ENCODE assay signal across 10 mouse cellular contexts in genomic region chr3:122986386-122986785, GRCm38 (mm10). TPM values are rescaled to one million over a fixed set of nuclear protein-coding genes. Genes with fewer than 3 reads are reported as not detected.
DNase-seq lines count a peak whose midpoint lies in the region; ATAC-seq and TF ChIP-seq lines count a peak whose summit lies in the region.
"Had no signal": no experiment of that assay in that cellular context is flagged by ENCODE, and none has a peak within 500 bp of the region (broad histone marks: within the 10 kb centered on the region; RNA-seq: fewer than 3 reads in every experiment).

No protein-coding gene starts in this region.

- 0 out of 2 replicates have a peak, but pooled peaks have one; percentile 13 for TF ChIP-seq CTCF in intestine, postnatal 0 days (IDR thresholded peaks at IDR 0.05; ENCODE audit: low read depth)
- peak; percentile 27 for TF ChIP-seq CTCF in kidney, postnatal 0 days (IDR thresholded peaks at IDR 0.05; ENCODE audit: low read depth)
- peak; percentile 40 for TF ChIP-seq CTCF in stomach, postnatal 0 days (IDR thresholded peaks at IDR 0.05; ENCODE audit: low read depth)

- ATAC-seq in intestine, postnatal 0 days = no peak
- ATAC-seq in intestine, embryonic 16.5 days = no peak
- ATAC-seq in kidney, postnatal 0 days (replicated peaks; ENCODE audit: low FRiP score, low read depth) = no peak
- ATAC-seq in stomach, postnatal 0 days (ENCODE audit: low FRiP score, low TSS enrichment) = no peak

- H3K27ac ChIP-seq in intestine, postnatal 0 days (ENCODE audit: low read depth, low read length) = no peak overlapping the region
- no peak overlapping the region for H3K27ac ChIP-seq in intestine, embryonic 16.5 days (ENCODE audit: low read length)
- peak overlapping the region; percentile 91 for H3K27ac ChIP-seq in kidney, postnatal 0 days
- peak overlapping the region; percentile 99 for H3K27ac ChIP-seq in stomach, postnatal 0 days (replicated peaks)

- 22% methylated on average over 1 of the region's 1 CpGs for WGBS in intestine, postnatal 0 days
- WGBS in intestine, embryonic 16.5 days = 38% methylated on average over 1 of the region's 1 CpGs
- WGBS in kidney, postnatal 0 days = 12% methylated on average over 1 of the region's 1 CpGs
- 33% methylated on average over 1 of the region's 1 CpGs for WGBS in stomach, postnatal 0 days

- TF ChIP-seq EP300 in stomach, postnatal 0 days (optimal IDR thresholded peaks at IDR 0.05) = no peak

- no peak overlapping the region for H3K4me3 ChIP-seq in intestine, postnatal 0 days (ENCODE audit: low read depth, low read length)
- no peak overlapping the region for H3K4me3 ChIP-seq in intestine, embryonic 16.5 days (ENCODE audit: low read length)
- H3K4me3 ChIP-seq in kidney, postnatal 0 days (replicated peaks; ENCODE audit: low read depth, low read length) = no peak overlapping the region
- no peak overlapping the region for H3K4me3 ChIP-seq in stomach, postnatal 0 days (ENCODE audit: low read depth, low read length)

- no peaks in the 10 kb centered on the region for H3K9me3 ChIP-seq in intestine, postnatal 0 days (ENCODE audit: control insufficient read depth)
- no peaks in the 10 kb centered on the region for H3K9me3 ChIP-seq in intestine, embryonic 16.5 days (ENCODE audit: control insufficient read depth, low read length)
- H3K9me3 ChIP-seq in kidney, postnatal 0 days (replicated peaks; ENCODE audit: low read length) = no peaks in the 10 kb centered on the region
- no peaks in the 10 kb centered on the region for H3K9me3 ChIP-seq in stomach, postnatal 0 days (ENCODE audit: control insufficient read depth, low read length)

- H3K36me3 ChIP-seq in intestine, postnatal 0 days (ENCODE audit: control insufficient read depth, insufficient read depth) = no peaks in the 10 kb centered on the region
- no peaks in the 10 kb centered on the region for H3K36me3 ChIP-seq in intestine, embryonic 16.5 days (ENCODE audit: control insufficient read depth, insufficient read depth, low read length)
- H3K36me3 ChIP-seq in kidney, postnatal 0 days (ENCODE audit: insufficient read depth, low read length) = no peaks in the 10 kb centered on the region
- no peaks in the 10 kb centered on the region for H3K36me3 ChIP-seq in stomach, postnatal 0 days (ENCODE audit: control insufficient read depth, insufficient read depth, low read length)

- no peak overlapping the region; the same call in 1 of the 2 replicates for H3K4me2 ChIP-seq in intestine, postnatal 0 days (replicated peaks; ENCODE audit: low read depth)
- H3K4me2 ChIP-seq in intestine, embryonic 16.5 days (ENCODE audit: low read depth, low read length) = no peak overlapping the region
- H3K4me2 ChIP-seq in kidney, postnatal 0 days (ENCODE audit: low read length) = no peak overlapping the region
- H3K4me2 ChIP-seq in stomach, postnatal 0 days (replicated peaks; ENCODE audit: low read depth) = no peak overlapping the region

- H3K27me3 ChIP-seq in intestine, postnatal 0 days (replicated peaks; ENCODE audit: control insufficient read depth, insufficient read depth, low read length) = no peaks in the 10 kb centered on the region
- no peaks in the 10 kb centered on the region for H3K27me3 ChIP-seq in intestine, embryonic 16.5 days (replicated peaks; ENCODE audit: control insufficient read depth, insufficient read depth, low read length)
- H3K27me3 ChIP-seq in kidney, postnatal 0 days (ENCODE audit: insufficient read depth, low read length) = no peaks in the 10 kb centered on the region
- no peaks in the 10 kb centered on the region for H3K27me3 ChIP-seq in stomach, postnatal 0 days (ENCODE audit: control insufficient read depth, insufficient read depth, low read length)

- H3K9ac ChIP-seq in intestine, postnatal 0 days (ENCODE audit: low read depth, low read length) = no peak overlapping the region
- no peak overlapping the region for H3K9ac ChIP-seq in intestine, embryonic 16.5 days (ENCODE audit: low read depth, low read length)
- no peak overlapping the region for H3K9ac ChIP-seq in kidney, postnatal 0 days (ENCODE audit: low read depth, low read length)
- peak overlapping the region; percentile 41; the same call in 1 of the 2 replicates for H3K9ac ChIP-seq in stomach, postnatal 0 days (ENCODE audit: low read length)

- DNase-seq in adrenal gland, postnatal 10 days = peak; percentile 76
- peak; percentile 39 for DNase-seq in kidney, postnatal 0 days (ENCODE audit: low spot score)
- no peak for DNase-seq in stomach, postnatal 0 days (ENCODE audit: low spot score)
- no peak for DNase-seq in right cerebral cortex, postnatal 25 days
- no peak for DNase-seq in layer of hippocampus, adult 8-10 months (ENCODE audit: low spot score in 2 of 2)
- DNase-seq: cerebellum, postnatal 36 days; gastrocnemius, postnatal 25 days had no signal

- H3K4me1 ChIP-seq in intestine, postnatal 0 days (replicated peaks; ENCODE audit: control insufficient read depth, insufficient read depth, low read length) = peaks cover 11% of the 10 kb centered on the region; the same call in 1 of the 2 replicates
- peaks cover 8% of the 10 kb centered on the region; the same call in 1 of the 2 replicates for H3K4me1 ChIP-seq in intestine, embryonic 16.5 days (ENCODE audit: control insufficient read depth, insufficient read depth, low read length)
- 0 out of 2 replicates have a peak, but pooled peaks cover 6% of the 10 kb centered on the region for H3K4me1 ChIP-seq in kidney, postnatal 0 days (replicated peaks; ENCODE audit: insufficient read depth, low read length)
- no peaks in the 10 kb centered on the region; the same call in 1 of the 2 replicates for H3K4me1 ChIP-seq in stomach, postnatal 0 days (replicated peaks; ENCODE audit: control insufficient read depth, insufficient read depth)

RNA-seq across cellular contexts. Expression of gene Usp53, which starts 2.1 kb away (rescaled TPM):
- polyA plus RNA-seq in intestine, postnatal 0 days (2015; fragmentation: Nextera tagmentation; extraction: Ambion mirVana) = 6.1 and 7.1 TPM in 2 replicates
- polyA plus RNA-seq in intestine, embryonic 16.5 days (2015; fragmentation: Nextera tagmentation; extraction: Ambion mirVana) = 6.6 and 9.2 TPM in 2 replicates
- 10 to 100 TPM; 19.7 to 24.0 TPM for total RNA-seq in adrenal gland, postnatal 10 days (2021)
- 12.5 and 13.2 TPM in 2 replicates for polyA plus RNA-seq in kidney, postnatal 0 days (2015; fragmentation: Nextera tagmentation; extraction: Ambion mirVana)
- 24.2 and 27.8 TPM in 2 replicates for polyA plus RNA-seq in stomach, postnatal 0 days (2015; fragmentation: Nextera tagmentation; extraction: Ambion mirVana)
- 10 to 100 TPM; 25.9 to 36.7 (median 29.5) TPM for total RNA-seq in layer of hippocampus, adult 8-10 months (2022)

RNA-seq across cellular contexts. Expression of gene Myoz2, which starts 48.4 kb away (rescaled TPM):
- polyA plus RNA-seq in intestine, postnatal 0 days (2015; fragmentation: Nextera tagmentation; extraction: Ambion mirVana) = 0.09 TPM in 1 of 2 replicates, not detected in the other
- polyA plus RNA-seq in intestine, embryonic 16.5 days (2015; fragmentation: Nextera tagmentation; extraction: Ambion mirVana) = 0.45 and 0.59 TPM in 2 replicates
- total RNA-seq in adrenal gland, postnatal 10 days (2021) = 10 to 100 TPM in 1 of 2 experiments, 1 to 10 TPM in 1; 9.8 to 66.2 TPM
- polyA plus RNA-seq in kidney, postnatal 0 days (2015; fragmentation: Nextera tagmentation; extraction: Ambion mirVana) = not detected in 2 replicates
- 1.1 and 1.2 TPM in 2 replicates for polyA plus RNA-seq in stomach, postnatal 0 days (2015; fragmentation: Nextera tagmentation; extraction: Ambion mirVana)
- total RNA-seq in layer of hippocampus, adult 8-10 months (2022) = 1 to 10 TPM in 2 of 4 experiments, under 1 TPM in 1, not detected in 1; 0.96 to 1.7 (median 1.3) TPM
- polyA plus RNA-seq: thymus, postnatal 0 days had no signal

Comparison
In these comparisons a context has a peak if more than half of its experiments do, and no peak if none do; other contexts are left out.
1. H3K27ac ChIP-seq: peak in kidney, postnatal 0 days (single experiment) and stomach, postnatal 0 days (single experiment); none in intestine, postnatal 0 days (single experiment) and intestine, embryonic 16.5 days (single experiment).
2. DNase-seq: peak in adrenal gland, postnatal 10 days (single experiment) and kidney, postnatal 0 days (single experiment); none in stomach, postnatal 0 days (single experiment), right cerebral cortex, postnatal 25 days (single experiment) and layer of hippocampus, adult 8-10 months (0 of 2).
3. Peak in every context shown above with its lines, with median percentiles within 50 percentile points of each other: CTCF ChIP-seq.